Mouse (Mus musculus): ENCODE measurements at regions not wholly inside any gene's neighbourhood (a gene's known extent, or its start where the extent isn't known, plus 50 kb on each side); places are given as distances from the start of the nearest gene placed in this dataset.

- TF ChIP-seq CTCF (IDR thresholded peaks at IDR 0.05; ENCODE audit: borderline replicate concordance, insufficient read depth, low read depth, low read length) (no peak), POLR2A (IDR thresholded peaks at IDR 0.05; ENCODE audit: borderline replicate concordance, insufficient read depth, low read length) (no peak)
Measured at GRCm38 (mm10) chr2:103873381-103873780, 75.9 kb upstream of the Caprin1 start.

Measured in cerebellum, adult 2 months (tissue).